Mouse (Mus musculus) kidney, adult 18-20 months (tissue): ENCODE measurements around the gene Psmb5.
A peak's percentile ranks its signal among the peaks of the same experiment; 100 is the strongest.
"Not testable (repeated sequence)": the region's sequence is repeated elsewhere in the genome, so short reads cannot be mapped to it uniquely, and the experiment has no call there.

Experiments
- DNase-seq: peaks from one replicate; pipeline ENCODE4 v3.0.0; 2021

The Psmb5 gene

DNA sequence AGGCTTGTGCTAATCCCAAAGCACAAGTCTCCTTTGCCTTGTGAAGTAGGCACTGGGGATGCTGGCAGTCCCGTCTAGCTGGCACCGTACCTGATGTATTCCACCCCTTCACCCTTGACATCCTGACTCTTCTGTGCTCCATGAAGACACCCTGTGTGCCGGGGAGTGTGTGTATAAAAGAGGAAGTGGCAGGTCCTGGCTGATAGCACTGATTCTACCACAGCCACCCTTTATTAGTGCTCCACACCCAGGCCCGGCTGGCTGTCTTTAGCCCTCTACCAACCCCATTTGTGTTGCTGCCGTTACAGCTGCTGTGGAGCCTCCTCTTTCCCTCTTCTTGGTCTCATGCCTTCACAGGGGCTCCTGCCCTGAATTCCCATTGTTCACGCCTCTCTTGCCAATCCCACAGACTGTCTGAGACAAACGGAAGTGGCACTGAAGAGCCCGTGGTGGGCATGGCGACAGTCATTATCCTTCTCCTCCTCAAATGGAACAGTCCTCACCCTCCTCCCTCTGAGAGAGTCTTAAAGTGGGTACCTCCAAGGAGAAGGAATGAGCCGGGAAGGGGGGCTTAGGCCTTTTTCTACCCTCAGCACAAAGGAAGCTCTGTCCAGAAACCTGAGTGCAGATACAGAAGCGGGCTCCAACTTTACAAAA lies 12.9 kb upstream of the Psmb5 start:
- no peak for DNase-seq

DNA sequence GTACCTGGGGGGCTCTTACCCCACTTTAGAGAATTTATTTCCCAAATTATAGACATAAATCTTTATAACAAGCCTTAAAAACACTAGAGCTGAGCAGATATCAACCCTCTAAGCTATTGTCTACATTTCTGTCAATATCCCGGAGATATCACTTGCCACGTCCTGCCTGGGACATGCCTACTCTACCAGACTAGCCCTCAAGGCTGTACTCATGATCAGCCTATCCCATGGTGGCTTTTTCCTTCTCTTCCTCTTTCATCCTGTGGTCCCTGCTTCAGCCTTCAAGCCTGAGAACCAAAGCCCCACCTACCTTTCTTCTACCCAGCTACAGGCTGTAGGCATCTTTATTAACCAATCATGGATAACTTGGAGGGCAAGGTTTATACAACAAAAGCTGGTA lies 12.0 kb upstream of the Psmb5 start:
- DNase-seq, result no peak

DNA sequence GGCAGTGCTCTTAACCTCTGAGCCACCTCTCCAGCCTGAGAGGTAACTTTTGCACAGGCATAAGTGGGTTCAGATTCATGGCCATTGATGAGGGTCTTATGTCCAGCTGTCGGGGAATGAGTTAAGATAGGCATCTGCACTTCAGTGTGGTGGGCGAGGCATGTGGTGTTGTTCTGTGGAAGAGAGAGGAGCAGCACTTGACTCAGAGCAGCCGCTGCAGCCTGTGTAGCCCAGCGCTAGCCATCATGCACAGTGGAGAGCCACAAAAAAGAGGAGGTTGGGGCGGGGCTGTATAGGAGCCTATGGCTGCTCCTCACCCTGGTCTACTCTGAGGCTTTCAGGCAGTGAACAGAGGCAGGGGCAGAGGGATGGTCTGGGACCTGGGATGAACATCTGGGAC lies 10.3 kb upstream of the Psmb5 start:
- DNase-seq, result no peak

GRCm38 (mm10) chr14:54624976-54625375 lies 7.2 kb upstream of the Psmb5 start:
- DNase-seq, result no peak

GRCm38 (mm10) chr14:54623334-54623733 lies 5.5 kb upstream of the Psmb5 start:
- no peak for DNase-seq

GRCm38 (mm10) chr14:54621133-54621532 lies 3.3 kb upstream of the Psmb5 start, which contains the start of gene Psmb11:
Gene Psmb11 (plus strand): TSS chr14:54621433.
- DNase-seq, result no peak

DNA sequence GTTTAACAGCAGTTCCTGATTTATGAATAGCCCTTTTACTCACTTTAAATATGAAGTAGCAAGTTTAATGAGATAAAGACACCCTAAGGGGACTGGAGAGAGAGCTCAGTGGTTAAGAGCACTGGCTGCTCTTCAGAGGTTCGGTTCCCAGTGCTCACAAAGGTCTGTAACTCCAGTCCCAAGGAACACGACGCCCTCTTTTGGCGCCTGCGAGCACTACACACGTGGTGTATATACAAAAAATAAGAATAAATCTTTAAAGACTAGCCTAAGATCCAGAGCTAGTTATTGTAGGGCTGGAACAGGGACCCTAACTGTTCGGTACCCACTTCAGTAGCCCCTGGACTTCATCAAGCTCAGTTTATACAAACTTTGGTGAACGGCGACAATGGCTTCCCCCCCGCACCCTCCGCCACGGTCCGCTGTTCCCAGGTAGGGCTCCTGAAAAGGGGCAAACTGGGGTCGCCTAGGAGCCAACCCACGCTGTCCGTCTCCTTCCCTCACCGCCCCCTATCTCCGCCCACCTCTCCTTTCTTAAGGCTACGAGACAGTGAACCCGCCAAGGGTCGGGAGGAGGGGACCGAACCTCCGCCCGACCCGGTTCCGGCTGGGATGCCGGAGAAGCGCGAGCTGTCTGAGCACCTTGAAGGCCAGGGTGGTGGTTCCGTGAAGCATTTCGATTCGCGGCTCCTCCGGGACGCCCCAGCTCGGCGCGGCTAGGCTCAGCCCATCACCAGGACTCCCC lies 498 bp downstream of the Psmb5 start:
- DNase-seq, result no peak

DNA sequence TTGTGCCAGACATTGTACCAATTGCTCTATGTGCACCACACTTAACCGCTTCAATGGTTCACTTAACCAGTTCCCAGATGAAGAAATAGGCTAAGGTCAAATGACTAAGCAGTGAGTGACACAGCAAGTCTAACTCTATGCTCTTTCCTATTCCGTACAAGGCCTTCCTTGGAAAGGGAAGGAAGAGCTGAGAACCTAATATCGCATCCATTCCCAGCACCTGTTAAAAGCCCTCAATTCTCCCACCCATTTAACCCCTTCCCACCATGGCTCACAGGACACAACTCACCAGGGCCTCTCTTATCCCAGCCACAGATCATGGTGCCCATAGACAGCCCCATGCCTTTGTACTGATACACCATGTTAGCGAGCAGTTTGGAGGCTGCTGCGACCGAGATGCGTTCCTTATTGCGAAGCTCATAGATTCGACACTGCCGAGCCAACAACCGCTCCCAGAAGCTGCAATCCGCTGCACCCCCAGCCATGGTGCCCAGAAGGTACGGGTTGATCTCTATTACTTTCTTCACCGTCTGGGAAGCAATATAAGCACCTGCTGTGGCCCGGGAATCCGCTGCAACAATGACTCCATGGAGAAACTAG lies 1.5 kb downstream of the Psmb5 start:
- no peak for DNase-seq

DNA sequence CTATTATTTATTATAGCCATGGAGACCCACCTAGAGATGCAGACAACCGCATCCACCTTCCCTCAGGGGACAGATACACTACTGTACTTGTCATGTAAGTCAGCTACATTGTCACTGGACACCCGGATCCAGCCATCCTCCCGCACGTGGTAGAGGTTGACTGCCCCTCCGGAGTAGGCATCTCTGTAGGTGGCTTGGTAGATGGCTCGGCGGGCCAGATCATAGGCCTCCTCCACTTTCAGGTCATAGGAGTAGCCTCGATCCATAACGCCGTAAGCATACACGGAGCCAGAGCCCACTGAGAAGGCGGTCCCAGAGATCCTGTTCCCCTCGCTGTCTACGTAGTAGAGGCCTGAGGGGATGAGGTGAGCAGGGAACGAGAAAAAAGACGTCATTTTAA lies 3.7 kb downstream of the Psmb5 start:
- DNase-seq, result not testable (repeated sequence)

DNA sequence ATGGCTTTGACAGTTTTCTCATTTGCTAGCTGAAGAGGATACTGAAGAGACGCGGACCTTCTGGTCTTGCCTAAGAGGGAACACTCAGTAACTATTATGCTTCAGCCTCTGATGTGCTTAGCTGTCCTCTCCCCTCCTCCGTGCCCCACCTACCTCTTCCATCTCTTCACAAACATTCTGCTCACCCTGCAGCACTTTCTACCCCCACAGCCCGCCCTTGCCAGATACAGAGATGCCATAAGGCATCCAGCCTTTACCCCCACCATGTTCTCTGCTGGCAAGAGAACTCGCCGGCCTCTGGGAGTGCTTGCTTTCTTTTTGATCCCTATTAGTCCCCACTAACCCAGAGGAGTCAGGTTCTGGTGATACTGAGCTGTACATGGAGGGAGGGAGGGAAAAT lies 7.2 kb downstream of the Psmb5 start:
- DNase-seq, result no peak

DNA sequence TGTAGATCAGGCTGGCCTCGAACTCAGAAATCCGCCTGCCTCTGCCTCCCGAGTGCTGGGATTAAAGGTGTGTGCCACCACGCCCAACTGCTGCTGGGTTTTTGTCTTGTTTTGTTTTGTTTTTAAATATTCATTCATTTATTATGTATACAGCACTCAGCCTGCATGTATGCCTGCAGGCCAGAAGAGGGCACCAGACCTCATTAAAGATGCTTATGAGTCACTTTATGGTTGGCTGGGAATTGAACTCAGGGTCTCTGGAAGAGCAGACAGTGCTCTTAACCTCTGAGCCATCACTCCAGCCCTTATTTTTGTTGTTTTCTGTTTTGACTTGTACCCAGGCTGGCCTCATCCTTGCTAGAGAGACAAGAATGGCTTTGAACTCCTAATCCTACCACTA lies 7.9 kb downstream of the Psmb5 start:
- no peak for DNase-seq

DNA sequence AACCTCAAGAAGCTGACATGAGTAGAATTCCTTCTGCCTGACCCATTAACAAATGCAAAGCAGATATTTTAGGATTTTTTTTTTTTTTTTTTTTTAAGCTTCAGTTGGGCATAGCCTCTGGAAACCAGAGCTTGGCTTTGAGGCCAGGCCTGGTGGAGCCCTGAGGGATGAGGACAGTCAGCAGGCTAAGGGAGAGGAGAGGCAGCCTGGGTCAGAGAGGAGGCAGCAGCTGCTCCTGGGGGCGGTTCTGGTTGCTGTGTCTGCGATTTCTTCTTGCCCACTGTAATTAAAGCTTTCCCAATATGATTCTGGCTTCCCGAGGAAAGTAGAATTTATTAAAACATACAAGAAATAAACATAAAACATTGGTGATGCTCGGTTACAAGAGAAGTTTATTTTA lies 8.6 kb downstream of the Psmb5 start:
- no peak for DNase-seq

DNA sequence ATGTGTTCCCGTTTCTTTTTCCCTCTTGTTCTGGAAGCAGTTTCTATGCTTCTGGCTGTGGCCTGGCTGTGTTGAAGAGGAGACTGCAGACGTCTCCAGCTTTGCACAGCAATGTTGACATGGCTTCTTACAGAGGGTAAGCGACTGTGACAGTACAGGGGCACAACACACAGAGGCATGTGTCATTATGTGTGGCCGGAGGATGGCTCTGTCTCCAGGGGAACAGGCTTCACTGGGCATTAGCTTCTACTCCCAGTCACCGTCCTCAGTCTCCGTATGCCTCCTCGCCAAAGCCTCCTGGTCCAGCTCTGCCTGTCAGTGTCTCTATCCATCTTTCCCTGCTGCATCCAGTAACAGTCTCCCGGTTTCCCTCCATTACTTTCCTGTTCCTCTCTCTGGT lies 10.6 kb downstream of the Psmb5 start:
- DNase-seq, result no peak

DNA sequence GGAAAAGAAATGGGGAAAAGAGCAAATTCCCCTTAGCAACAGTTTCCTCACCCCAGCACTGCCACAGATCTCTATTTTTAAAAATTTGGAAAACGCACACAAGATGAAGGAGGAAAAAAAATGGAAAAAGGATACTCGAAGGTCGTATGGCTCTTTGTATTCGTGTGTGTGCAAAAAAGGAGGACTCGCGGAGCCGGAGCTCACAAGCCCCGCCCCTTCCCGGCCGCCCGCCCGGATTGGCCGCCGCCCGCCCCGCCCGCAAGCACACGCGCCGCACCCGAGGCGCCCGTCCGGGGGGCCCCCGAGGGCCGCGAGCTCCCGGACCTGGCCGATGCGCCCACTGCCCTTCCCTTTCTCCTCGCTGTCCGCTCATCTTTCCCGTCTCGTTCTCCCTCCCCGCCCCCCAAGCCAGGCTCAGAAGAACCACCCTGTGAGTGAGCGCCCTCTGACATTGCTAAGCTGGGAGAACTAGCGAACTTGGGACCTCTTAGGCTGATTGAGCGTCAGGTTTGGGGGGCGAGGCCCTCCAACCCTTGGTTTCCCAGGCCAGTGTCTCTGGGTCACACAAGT lies 12.0 kb downstream of the Psmb5 start, which contains the start of gene 4931414P19Rik:
Gene 4931414P19Rik (minus strand): TSS at position 242 of the 570 bp plus-strand sequence.
- DNase-seq, result peak; percentile 83

GRCm38 (mm10) chr14:54603686-54604085 lies 14.1 kb downstream of the Psmb5 start:
- DNase-seq, result no peak

DNA sequence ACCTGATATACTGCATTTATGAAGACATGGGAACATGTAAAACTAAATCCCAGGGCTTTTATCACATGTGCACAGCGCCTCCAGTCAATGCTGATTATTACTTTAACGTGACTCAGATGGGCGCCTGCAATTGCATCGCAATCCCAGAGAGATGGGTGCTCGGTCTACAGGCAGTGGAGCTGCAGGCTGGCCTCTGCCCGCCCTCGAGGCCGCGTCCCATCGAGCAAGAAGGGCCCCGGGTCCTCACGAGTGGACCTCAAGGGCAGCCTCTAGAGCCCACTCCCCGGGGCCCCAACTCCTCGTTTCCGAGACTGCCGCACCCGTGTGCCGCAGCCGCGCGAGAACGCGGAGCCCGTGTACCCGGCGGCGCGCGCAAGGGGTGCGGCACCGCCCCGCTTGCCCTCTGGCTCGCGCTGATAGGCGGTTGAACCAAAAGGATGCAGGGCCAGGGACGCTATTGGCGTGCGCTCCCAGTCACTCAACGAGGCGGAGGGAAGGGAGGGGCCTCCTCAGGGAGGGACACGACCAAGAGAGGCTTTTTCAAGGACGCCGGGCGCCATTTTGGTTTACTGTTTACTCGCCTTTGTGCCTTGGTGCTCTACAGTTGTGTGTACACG lies 14.7 kb downstream of the Psmb5 start:
- peak; percentile 94 for DNase-seq

DNA sequence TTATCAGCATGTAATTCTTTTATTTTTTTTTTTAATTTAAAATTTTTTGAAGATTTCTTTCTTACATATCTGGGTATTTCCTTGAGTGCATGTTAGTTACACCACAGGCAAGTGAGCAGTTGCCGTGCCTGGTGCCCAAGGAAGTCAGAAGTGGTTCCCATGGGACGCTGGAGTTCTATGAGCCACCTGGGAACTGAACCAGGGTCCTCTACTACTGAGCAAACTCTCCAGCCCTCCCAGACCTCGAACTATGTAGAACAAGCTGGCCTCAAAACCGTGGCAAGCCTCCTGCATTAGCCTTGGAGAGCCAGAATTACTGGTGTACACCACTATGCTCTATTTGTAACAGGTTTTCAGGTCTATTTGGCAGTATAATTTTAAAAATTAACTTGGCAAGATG lies 15.2 kb downstream of the Psmb5 start:
- DNase-seq, result no peak

DNA sequence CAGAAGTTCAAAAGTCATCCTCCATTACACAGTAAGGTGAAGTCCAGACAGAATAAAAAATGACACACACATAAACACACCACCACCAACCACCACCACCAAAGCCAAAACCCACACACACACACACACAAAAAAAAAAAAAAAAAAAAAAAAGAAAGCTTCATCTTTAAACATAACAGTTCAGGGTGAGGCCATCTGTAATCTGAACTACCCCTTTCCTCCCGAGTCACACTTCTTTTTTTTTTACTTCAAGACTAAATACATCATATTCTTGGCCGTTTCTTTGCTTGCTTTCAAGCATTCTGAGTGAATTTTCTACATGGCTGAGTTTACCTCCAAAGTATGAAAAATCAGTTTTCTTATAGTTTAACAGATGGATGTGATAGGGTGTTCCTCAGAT lies 16.2 kb downstream of the Psmb5 start:
- DNase-seq, result no peak

DNA sequence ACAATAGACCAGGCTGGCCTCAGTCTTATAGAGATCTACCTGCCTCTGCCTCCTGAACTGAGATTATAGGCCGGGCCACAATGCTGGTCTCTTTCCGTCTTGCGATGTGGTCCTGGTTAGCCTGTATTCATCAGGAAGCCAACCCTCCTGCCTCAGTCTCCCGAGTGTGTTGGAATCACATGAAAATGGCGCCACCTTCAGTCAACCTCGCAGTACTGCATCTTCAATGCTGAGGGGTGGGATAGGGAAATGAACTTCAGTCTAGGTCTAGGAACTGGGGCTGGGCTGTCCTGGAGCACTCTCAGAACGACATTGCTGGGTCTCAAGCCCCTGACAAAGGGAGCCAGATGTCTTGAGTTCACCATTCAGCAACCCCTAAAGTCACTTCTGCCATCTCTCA lies 20.7 kb downstream of the Psmb5 start:
- no peak for DNase-seq

- DNase-seq, result no peak
Measured at GRCm38 (mm10) chr14:54594631-54595414, 23.0 kb downstream of the Psmb5 start.

DNA sequence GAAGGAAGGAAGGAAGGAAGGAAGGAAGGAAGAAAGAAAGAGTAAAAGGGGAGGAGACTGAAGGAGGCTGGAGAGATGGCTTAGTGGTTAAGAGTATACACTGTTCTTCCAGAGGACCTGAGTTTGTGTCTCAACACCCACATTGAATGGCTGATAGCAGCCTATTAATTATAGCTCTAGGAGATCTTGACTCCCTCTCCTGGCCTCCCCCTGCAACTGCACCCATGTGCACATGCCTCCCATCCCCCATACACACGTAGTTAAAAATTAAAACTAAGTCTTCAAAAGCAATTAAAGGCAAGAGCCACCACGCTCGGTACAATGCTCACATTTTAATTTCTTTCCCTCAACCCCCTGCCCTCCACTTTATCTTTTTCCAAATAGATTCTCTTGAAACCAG lies 23.8 kb downstream of the Psmb5 start:
- DNase-seq, result no peak

GRCm38 (mm10) chr14:54592319-54592934 lies 25.4 kb downstream of the Psmb5 start:
- no peak for DNase-seq
